Mouse (Mus musculus): Measurements from ENCODE around the gene Aars2.

- no peak for TF ChIP-seq CTCF (IDR thresholded peaks at IDR 0.05; ENCODE audit: insufficient read depth, low read depth, low read length)
- TF ChIP-seq POLR2A (IDR thresholded peaks at IDR 0.05; ENCODE audit: insufficient read depth, low read depth, low read length) = no peak
These were observed 49.5 kb downstream of the Aars2 start for GRCm38 (mm10) chr17:45556107-45556489.
